Mouse (Mus musculus) midbrain, embryonic 12.5 days (tissue): Measurements from ENCODE around the gene Lilra6. TPM values are rescaled to one million over a fixed set of nuclear protein-coding genes. Genes with fewer than 3 reads are reported as not detected.

Source experiments
- polyA plus RNA-seq: library from polyadenylated mRNA; unstranded; fragments of >200 nt; fragmentation: Nextera tagmentation; extraction: Ambion mirVana; gene quantifications from 2 replicates; pipeline ENCODE4 v1.2.1, GENCODE M21; 2016

Lilra6 gene
- polyA plus RNA-seq, 1 experiment from 2014 or later, result not detected

Other genes starting within 250 kb of the Lilra6 start
- gene Leng1, start 249.7 kb downstream of the Lilra6 start, polyA plus RNA-seq, result 23.1 and 25.6 TPM in 2 replicates
- gene Tmc4, start 237.9 kb downstream of the Lilra6 start, polyA plus RNA-seq, result 2.8 and 3.1 TPM in 2 replicates
- 202 and 212 TPM in 2 replicates for gene Tsen34, start 222.6 kb downstream of the Lilra6 start, polyA plus RNA-seq
- 37.9 and 42.6 TPM in 2 replicates for gene Mboat7, start 222.0 kb downstream of the Lilra6 start, polyA plus RNA-seq
- gene Rps9, start 211.5 kb downstream of the Lilra6 start, polyA plus RNA-seq, result 1,015 and 1,051 TPM in 2 replicates
- 0.15 and 0.22 TPM in 2 replicates for gene Pirb, start 195.1 kb downstream of the Lilra6 start, polyA plus RNA-seq
- not detected in 2 replicates for gene Gm15448, start 89.8 kb downstream of the Lilra6 start, polyA plus RNA-seq
- not detected in 2 replicates for gene Pira2, start 70.5 kb downstream of the Lilra6 start, polyA plus RNA-seq
- gene Gm14548, start 17.4 kb downstream of the Lilra6 start, polyA plus RNA-seq, result not detected in 2 replicates
- 1.4 and 1.7 TPM in 2 replicates for gene Lair1, start 147.7 kb upstream of the Lilra6 start, polyA plus RNA-seq
- 79.8 and 87.2 TPM in 2 replicates for gene Ttyh1, start 203.9 kb upstream of the Lilra6 start, polyA plus RNA-seq
- gene Leng8, start 221.5 kb upstream of the Lilra6 start, polyA plus RNA-seq, result 121 and 130 TPM in 2 replicates
- 2.5 and 2.7 TPM in 2 replicates for gene Leng9, start 234.9 kb upstream of the Lilra6 start, polyA plus RNA-seq
- 13.2 and 17.7 TPM in 2 replicates for gene Cdc42ep5, start 249.4 kb upstream of the Lilra6 start, polyA plus RNA-seq